In genomic region chr11:118459051-118459450, GRCm38 (mm10) we compare ENCODE assay signal across 8 mouse cellular contexts. TPM values are rescaled to one million over a fixed set of nuclear protein-coding genes. Genes with fewer than 3 reads are reported as not detected.
DNase-seq lines count a peak whose midpoint lies in the region; ATAC-seq and TF ChIP-seq lines count a peak whose summit lies in the region.

No protein-coding gene starts in this region.

- no peak for TF ChIP-seq CTCF in intestine, postnatal 0 days (IDR thresholded peaks at IDR 0.05; ENCODE audit: low read depth)
- TF ChIP-seq CTCF in liver, postnatal 0 days (IDR thresholded peaks at IDR 0.05; ENCODE audit: low read depth): no peak

- H3K27me3 ChIP-seq in hindbrain, embryonic 14.5 days (ENCODE audit: control insufficient read depth, insufficient read depth, low read length): no peaks in the 10 kb centered on the region
- no peaks in the 10 kb centered on the region for H3K27me3 ChIP-seq in hindbrain, embryonic 16.5 days (replicated peaks; ENCODE audit: control insufficient read depth, insufficient read depth, low read length)
- no peaks in the 10 kb centered on the region for H3K27me3 ChIP-seq in embryonic facial prominence, embryonic 15.5 days
- no peaks in the 10 kb centered on the region for H3K27me3 ChIP-seq in intestine, postnatal 0 days (replicated peaks; ENCODE audit: control insufficient read depth, insufficient read depth, low read length)
- H3K27me3 ChIP-seq in liver, postnatal 0 days (ENCODE audit: insufficient read depth, low read length): no peaks in the 10 kb centered on the region
- 0 out of 2 replicates have a peak, but pooled peaks cover 3% of the 10 kb centered on the region for H3K27me3 ChIP-seq in forebrain, embryonic 12.5 days

- 0 out of 2 replicates have a peak, but pooled peaks have one; percentile 15 for TF ChIP-seq EP300 in liver, postnatal 0 days (IDR thresholded peaks at IDR 0.05; ENCODE audit: low read depth)

- no peak overlapping the region for H3K4me3 ChIP-seq in hindbrain, embryonic 14.5 days (replicated peaks; ENCODE audit: low read length)
- no peak overlapping the region for H3K4me3 ChIP-seq in hindbrain, embryonic 16.5 days (ENCODE audit: low read length)
- no peak overlapping the region for H3K4me3 ChIP-seq in embryonic facial prominence, embryonic 15.5 days (replicated peaks)
- H3K4me3 ChIP-seq in intestine, postnatal 0 days (ENCODE audit: low read depth, low read length): no peak overlapping the region
- no peak overlapping the region for H3K4me3 ChIP-seq in liver, postnatal 0 days (ENCODE audit: low read depth, low read length)
- no peak overlapping the region for H3K4me3 ChIP-seq in forebrain, embryonic 12.5 days (replicated peaks)

- DNase-seq in hindbrain, embryonic 14.5 days (ENCODE audit: low spot score): no peak
- DNase-seq in liver, postnatal 0 days: peak; percentile 64
- DNase-seq in thymus, postnatal 14 days: peak; percentile 47
- no peak for DNase-seq in frontal cortex, postnatal 14 days (ENCODE audit: low spot score in 2 of 2)

- H3K9me3 ChIP-seq in hindbrain, embryonic 14.5 days (ENCODE audit: control insufficient read depth, low read length): 0 out of 2 replicates have a peak, but pooled peaks cover 4% of the 10 kb centered on the region
- no peaks in the 10 kb centered on the region for H3K9me3 ChIP-seq in hindbrain, embryonic 16.5 days (ENCODE audit: control insufficient read depth, low read length)
- H3K9me3 ChIP-seq in embryonic facial prominence, embryonic 15.5 days (replicated peaks): 0 out of 2 replicates have a peak, but pooled peaks cover 3% of the 10 kb centered on the region
- no peaks in the 10 kb centered on the region for H3K9me3 ChIP-seq in intestine, postnatal 0 days (ENCODE audit: control insufficient read depth)
- H3K9me3 ChIP-seq in liver, postnatal 0 days (ENCODE audit: low read length): no peaks in the 10 kb centered on the region
- 0 out of 2 replicates have a peak, but pooled peaks cover 3% of the 10 kb centered on the region for H3K9me3 ChIP-seq in forebrain, embryonic 12.5 days

- H3K36me3 ChIP-seq in hindbrain, embryonic 14.5 days (replicated peaks; ENCODE audit: control insufficient read depth, insufficient read depth): no peaks in the 10 kb centered on the region
- no peaks in the 10 kb centered on the region for H3K36me3 ChIP-seq in hindbrain, embryonic 16.5 days (ENCODE audit: control insufficient read depth, insufficient read depth, low read length)
- no peaks in the 10 kb centered on the region for H3K36me3 ChIP-seq in embryonic facial prominence, embryonic 15.5 days
- no peaks in the 10 kb centered on the region for H3K36me3 ChIP-seq in intestine, postnatal 0 days (ENCODE audit: control insufficient read depth, insufficient read depth)
- no peaks in the 10 kb centered on the region for H3K36me3 ChIP-seq in liver, postnatal 0 days (replicated peaks; ENCODE audit: insufficient read depth, low read length)
- H3K36me3 ChIP-seq in forebrain, embryonic 12.5 days (replicated peaks): no peaks in the 10 kb centered on the region

- WGBS in hindbrain, embryonic 14.5 days: 58% methylated on average over 8 of the region's 8 CpGs
- 57% methylated on average over 8 of the region's 8 CpGs for WGBS in hindbrain, embryonic 16.5 days
- 38% methylated on average over 8 of the region's 8 CpGs for WGBS in embryonic facial prominence, embryonic 15.5 days
- 19% methylated on average over 8 of the region's 8 CpGs for whole genome bisulfite sequencing in intestine, postnatal 0 days
- 22% methylated on average over 8 of the region's 8 CpGs for WGBS in liver, postnatal 0 days (ENCODE audit: insufficient replicate concordance)
- 73% methylated on average over 8 of the region's 8 CpGs for WGBS in forebrain, embryonic 12.5 days

- H3K4me1 ChIP-seq in hindbrain, embryonic 14.5 days (replicated peaks; ENCODE audit: control insufficient read depth, insufficient read depth, low read length): no peaks in the 10 kb centered on the region
- H3K4me1 ChIP-seq in hindbrain, embryonic 16.5 days (ENCODE audit: control insufficient read depth, insufficient read depth, low read depth, low read length): no peaks in the 10 kb centered on the region
- H3K4me1 ChIP-seq in embryonic facial prominence, embryonic 15.5 days: peaks cover 6% of the 10 kb centered on the region; the same call in 1 of the 2 replicates
- 0 out of 2 replicates have a peak, but pooled peaks cover 3% of the 10 kb centered on the region for H3K4me1 ChIP-seq in intestine, postnatal 0 days (replicated peaks; ENCODE audit: control insufficient read depth, insufficient read depth, low read length)
- no peaks in the 10 kb centered on the region for H3K4me1 ChIP-seq in liver, postnatal 0 days (ENCODE audit: insufficient read depth)
- no peaks in the 10 kb centered on the region for H3K4me1 ChIP-seq in forebrain, embryonic 12.5 days

- no peak overlapping the region for H3K4me2 ChIP-seq in hindbrain, embryonic 14.5 days (replicated peaks)
- H3K4me2 ChIP-seq in hindbrain, embryonic 16.5 days (ENCODE audit: low read length): no peak overlapping the region
- H3K4me2 ChIP-seq in embryonic facial prominence, embryonic 15.5 days (replicated peaks): no peak overlapping the region; the same call in 1 of the 2 replicates
- no peak overlapping the region for H3K4me2 ChIP-seq in intestine, postnatal 0 days (replicated peaks; ENCODE audit: low read depth)
- H3K4me2 ChIP-seq in liver, postnatal 0 days (ENCODE audit: low read depth, low read length): peak overlapping the region; percentile 49; the same call in 1 of the 2 replicates
- H3K4me2 ChIP-seq in forebrain, embryonic 12.5 days: no peak overlapping the region

- H3K27ac ChIP-seq in hindbrain, embryonic 14.5 days: peak overlapping the region; percentile 26; the same call in 1 of the 2 replicates
- H3K27ac ChIP-seq in hindbrain, embryonic 16.5 days (ENCODE audit: low read depth, low read length): no peak overlapping the region
- H3K27ac ChIP-seq in embryonic facial prominence, embryonic 15.5 days (replicated peaks): 0 out of 2 replicates have a peak overlapping the region, but pooled peaks have one; percentile 8
- no peak overlapping the region; the same call in 1 of the 2 replicates for H3K27ac ChIP-seq in intestine, postnatal 0 days (ENCODE audit: low read depth, low read length)
- peak overlapping the region; percentile 55 for H3K27ac ChIP-seq in liver, postnatal 0 days (ENCODE audit: low read depth)
- H3K27ac ChIP-seq in forebrain, embryonic 12.5 days: no peak overlapping the region

- no peak overlapping the region for H3K9ac ChIP-seq in hindbrain, embryonic 14.5 days
- no peak overlapping the region for H3K9ac ChIP-seq in hindbrain, embryonic 16.5 days (ENCODE audit: low read depth, low read length)
- no peak overlapping the region for H3K9ac ChIP-seq in embryonic facial prominence, embryonic 15.5 days
- H3K9ac ChIP-seq in intestine, postnatal 0 days (ENCODE audit: low read depth, low read length): no peak overlapping the region
- no peak overlapping the region for H3K9ac ChIP-seq in liver, postnatal 0 days (replicated peaks)
- H3K9ac ChIP-seq in forebrain, embryonic 12.5 days: no peak overlapping the region

- ATAC-seq in hindbrain, embryonic 14.5 days (ENCODE audit: low FRiP score): no peak
- no peak for ATAC-seq in hindbrain, embryonic 16.5 days
- no peak for ATAC-seq in embryonic facial prominence, embryonic 15.5 days (ENCODE audit: insufficient number of reproducible peaks, low FRiP score, low TSS enrichment, low read depth)
- peak; percentile 55; the same call in 1 of the 2 replicates for ATAC-seq in intestine, postnatal 0 days
- peak; percentile 75 for ATAC-seq in liver, postnatal 0 days
- no peak for ATAC-seq in forebrain, embryonic 12.5 days (ENCODE audit: low FRiP score)

RNA-seq across cellular contexts. Expression of gene Engase, which starts 17.6 kb away (rescaled TPM):
- polyA plus RNA-seq in hindbrain, embryonic 14.5 days (2014; fragmentation: Nextera tagmentation; extraction: Ambion mirVana): 5.0 and 7.4 TPM in 2 replicates
- polyA plus RNA-seq in hindbrain, embryonic 16.5 days (2015; fragmentation: Nextera tagmentation; extraction: Ambion mirVana): 6.5 and 8.7 TPM in 2 replicates
- polyA plus RNA-seq in embryonic facial prominence, embryonic 15.5 days (2015; fragmentation: Nextera tagmentation; extraction: Ambion mirVana): 8.6 and 8.7 TPM in 2 replicates
- 11.3 and 11.7 TPM in 2 replicates for polyA plus RNA-seq in intestine, postnatal 0 days (2015; fragmentation: Nextera tagmentation; extraction: Ambion mirVana)
- polyA plus RNA-seq in liver, postnatal 0 days (2015; fragmentation: Nextera tagmentation; extraction: Ambion mirVana): 4.9 and 5.6 TPM in 2 replicates
- 6.2 and 9.0 TPM in 2 replicates for polyA plus RNA-seq in forebrain, embryonic 12.5 days (2016; fragmentation: Nextera tagmentation; extraction: Ambion mirVana)

RNA-seq across cellular contexts. Expression of gene C1qtnf1, which starts 31.0 kb away (rescaled TPM):
- 5.0 and 5.2 TPM in 2 replicates for polyA plus RNA-seq in hindbrain, embryonic 14.5 days (2014; fragmentation: Nextera tagmentation; extraction: Ambion mirVana)
- 4.4 and 7.0 TPM in 2 replicates for polyA plus RNA-seq in hindbrain, embryonic 16.5 days (2015; fragmentation: Nextera tagmentation; extraction: Ambion mirVana)
- polyA plus RNA-seq in embryonic facial prominence, embryonic 15.5 days (2015; fragmentation: Nextera tagmentation; extraction: Ambion mirVana): 19.0 and 23.0 TPM in 2 replicates
- 5.2 and 6.1 TPM in 2 replicates for polyA plus RNA-seq in intestine, postnatal 0 days (2015; fragmentation: Nextera tagmentation; extraction: Ambion mirVana)
- polyA plus RNA-seq in liver, postnatal 0 days (2015; fragmentation: Nextera tagmentation; extraction: Ambion mirVana): 5.8 and 5.9 TPM in 2 replicates
- 1.8 and 2.9 TPM in 2 replicates for polyA plus RNA-seq in forebrain, embryonic 12.5 days (2016; fragmentation: Nextera tagmentation; extraction: Ambion mirVana)

RNA-seq across cellular contexts. Expression of gene Cant1, which starts 40.2 kb away (rescaled TPM):
- polyA plus RNA-seq in hindbrain, embryonic 14.5 days (2014; fragmentation: Nextera tagmentation; extraction: Ambion mirVana): 25.4 and 26.9 TPM in 2 replicates
- polyA plus RNA-seq in hindbrain, embryonic 16.5 days (2015; fragmentation: Nextera tagmentation; extraction: Ambion mirVana): 25.7 and 29.1 TPM in 2 replicates
- 34.2 and 38.0 TPM in 2 replicates for polyA plus RNA-seq in embryonic facial prominence, embryonic 15.5 days (2015; fragmentation: Nextera tagmentation; extraction: Ambion mirVana)
- polyA plus RNA-seq in intestine, postnatal 0 days (2015; fragmentation: Nextera tagmentation; extraction: Ambion mirVana): 35.0 and 36.1 TPM in 2 replicates
- 7.5 and 7.8 TPM in 2 replicates for polyA plus RNA-seq in liver, postnatal 0 days (2015; fragmentation: Nextera tagmentation; extraction: Ambion mirVana)
- 25.4 and 27.0 TPM in 2 replicates for polyA plus RNA-seq in forebrain, embryonic 12.5 days (2016; fragmentation: Nextera tagmentation; extraction: Ambion mirVana)

RNA-seq across cellular contexts. Expression of gene Lgals3bp, which starts 57.2 kb away (rescaled TPM):
- 4.0 and 4.7 TPM in 2 replicates for polyA plus RNA-seq in hindbrain, embryonic 14.5 days (2014; fragmentation: Nextera tagmentation; extraction: Ambion mirVana)
- 7.1 and 8.1 TPM in 2 replicates for polyA plus RNA-seq in hindbrain, embryonic 16.5 days (2015; fragmentation: Nextera tagmentation; extraction: Ambion mirVana)
- 15.6 and 19.8 TPM in 2 replicates for polyA plus RNA-seq in embryonic facial prominence, embryonic 15.5 days (2015; fragmentation: Nextera tagmentation; extraction: Ambion mirVana)
- 348 and 382 TPM in 2 replicates for polyA plus RNA-seq in intestine, postnatal 0 days (2015; fragmentation: Nextera tagmentation; extraction: Ambion mirVana)
- 68.3 and 74.1 TPM in 2 replicates for polyA plus RNA-seq in liver, postnatal 0 days (2015; fragmentation: Nextera tagmentation; extraction: Ambion mirVana)
- 1.2 TPM in 2 replicates for polyA plus RNA-seq in forebrain, embryonic 12.5 days (2016; fragmentation: Nextera tagmentation; extraction: Ambion mirVana)

Comparison
In these comparisons a context has a peak if more than half of its experiments do, and no peak if none do; other contexts are left out.
1. H3K27ac ChIP-seq: peak in hindbrain, embryonic 14.5 days (single experiment), embryonic facial prominence, embryonic 15.5 days (single experiment) and liver, postnatal 0 days (single experiment); none in hindbrain, embryonic 16.5 days (single experiment), intestine, postnatal 0 days (single experiment) and forebrain, embryonic 12.5 days (single experiment).
2. ATAC-seq: peak in intestine, postnatal 0 days (single experiment) and liver, postnatal 0 days (single experiment); none in hindbrain, embryonic 14.5 days (single experiment), hindbrain, embryonic 16.5 days (single experiment), embryonic facial prominence, embryonic 15.5 days (single experiment) and forebrain, embryonic 12.5 days (single experiment).
3. DNase-seq: peak in liver, postnatal 0 days (single experiment) and thymus, postnatal 14 days (single experiment); none in hindbrain, embryonic 14.5 days (single experiment) and frontal cortex, postnatal 14 days (0 of 2).